Mouse (Mus musculus) forebrain, embryonic 13.5 days (tissue): Measurements from ENCODE around the gene Nufip1. TPM values are rescaled to one million over a fixed set of nuclear protein-coding genes. Genes with fewer than 3 reads are reported as not detected.

Experiments
- ATAC-seq: fragments of 200-750 bp; cut with Nextera tagmentation; 2 replicates; pipeline ENCODE4 v1.8.0; 2017
- H3K27ac ChIP-seq: fragments of 300-500 bp; sonication (generic); 2 replicates; pipeline ENCODE4 v1.5.1; 2015; ENCODE audit warnings: inconsistent platforms, mild to moderate bottlenecking, moderate library complexity
- H3K27me3 ChIP-seq: fragments of 300-500 bp; sonication (generic); 2 replicates; pipeline ENCODE4 v1.6.1; 2015; ENCODE audit warnings: mild to moderate bottlenecking, inconsistent platforms
- H3K36me3 ChIP-seq: fragments of 300-500 bp; sonication (generic); 2 replicates; pipeline ENCODE4 v1.6.1; 2015; ENCODE audit warnings: mild to moderate bottlenecking, inconsistent platforms; ENCODE audit not compliant: poor library complexity, severe bottlenecking
- H3K4me1 ChIP-seq: fragments of 300-500 bp; sonication (generic); 2 replicates; pipeline ENCODE4 v1.6.1; 2015; ENCODE audit warnings: inconsistent platforms
- H3K4me2 ChIP-seq: fragments of 300-500 bp; sonication (generic); 2 replicates; pipeline ENCODE4 v1.6.1; 2015; ENCODE audit warnings: inconsistent platforms, mild to moderate bottlenecking, moderate library complexity
- H3K4me3 ChIP-seq: fragments of 300-500 bp; sonication (generic); 2 replicates; pipeline ENCODE4 v1.5.1; 2015; ENCODE audit warnings: mild to moderate bottlenecking, inconsistent platforms
- H3K9ac ChIP-seq: fragments of 300-500 bp; sonication (generic); 2 replicates; pipeline ENCODE4 v1.6.1; 2015; ENCODE audit warnings: mild to moderate bottlenecking, inconsistent platforms
- H3K9me3 ChIP-seq: fragments of 300-500 bp; sonication (generic); replicated peaks from 2 replicates; pipeline ENCODE4 v1.6.1; 2016; ENCODE audit warnings: inconsistent platforms
- WGBS: fragments of 180-500 bp; shearing (Covaris S2); methylation state at CpG from one replicate; pipeline ENCODE4 v1.1.7; 2015; 5-methylcytosine and 5-hydroxymethylcytosine counted together
- polyA plus RNA-seq: library from polyadenylated mRNA; unstranded; fragments of >200 nt; fragmentation: Nextera tagmentation; extraction: Ambion mirVana; gene quantifications from 2 replicates; pipeline ENCODE4 v1.2.1, GENCODE M21; 2015

Gene Nufip1
- polyA plus RNA-seq, 1 experiment from 2014 or later = 16.1 TPM

GRCm38 (mm10) chr14:76097244-76097643 lies 13.4 kb upstream of the Nufip1 start:
- ATAC-seq = no peak
- H3K9me3 ChIP-seq = no peaks in the 10 kb centered on the region
- H3K4me3 ChIP-seq = no peak overlapping the region
- H3K4me1 ChIP-seq = no peaks in the 10 kb centered on the region
- H3K36me3 ChIP-seq = peaks cover 88% of the 10 kb centered on the region
- H3K27me3 ChIP-seq = no peaks in the 10 kb centered on the region
- H3K4me2 ChIP-seq = no peak overlapping the region
- no peak overlapping the region for H3K9ac ChIP-seq
- WGBS = 94% methylated on average over 7 of the region's 7 CpGs
- no peak overlapping the region for H3K27ac ChIP-seq

- H3K36me3 ChIP-seq = peaks cover 86% of the 10 kb centered on the region
- no peak overlapping the region for H3K27ac ChIP-seq
- no peaks in the 10 kb centered on the region for H3K4me1 ChIP-seq
- 91% methylated on average over 5 of the region's 5 CpGs for whole genome bisulfite sequencing
- no peak overlapping the region for H3K9ac ChIP-seq
- no peak overlapping the region for H3K4me2 ChIP-seq
- no peak overlapping the region for H3K4me3 ChIP-seq
- H3K9me3 ChIP-seq = no peaks in the 10 kb centered on the region
- H3K27me3 ChIP-seq = no peaks in the 10 kb centered on the region
- no peak for ATAC-seq
Measured at GRCm38 (mm10) chr14:76097815-76098214, 12.9 kb upstream of the Nufip1 start.

- WGBS = 94% methylated on average over 9 of the region's 9 CpGs
- Histone ChIP-seq H3K9me3 (no peaks in the 10 kb centered on the region), H3K27ac (no peak overlapping the region), H3K27me3 (no peaks in the 10 kb centered on the region), H3K9ac (no peak overlapping the region), H3K4me3 (no peak overlapping the region), H3K4me1 (no peaks in the 10 kb centered on the region), H3K4me2 (no peak overlapping the region), H3K36me3 (peaks cover 76% of the 10 kb centered on the region)
- no peak for ATAC-seq
Measured at GRCm38 (mm10) chr14:76099543-76099942, 11.1 kb upstream of the Nufip1 start.

- H3K9ac ChIP-seq = no peak overlapping the region
- peaks cover 12% of the 10 kb centered on the region for H3K4me1 ChIP-seq
- H3K4me3 ChIP-seq = no peak overlapping the region
- no peaks in the 10 kb centered on the region for H3K27me3 ChIP-seq
- 79% methylated on average over 5 of the region's 5 CpGs for WGBS
- H3K27ac ChIP-seq = no peak overlapping the region
- H3K4me2 ChIP-seq = no peak overlapping the region
- no peaks in the 10 kb centered on the region for H3K9me3 ChIP-seq
- peaks cover 58% of the 10 kb centered on the region for H3K36me3 ChIP-seq
- no peak for ATAC-seq
Measured at GRCm38 (mm10) chr14:76115744-76116143, 5.1 kb downstream of the Nufip1 start.

- no peak overlapping the region for H3K27ac ChIP-seq
- H3K4me1 ChIP-seq = no peaks in the 10 kb centered on the region
- H3K4me3 ChIP-seq = no peak overlapping the region
- no peaks in the 10 kb centered on the region for H3K27me3 ChIP-seq
- no peaks in the 10 kb centered on the region for H3K9me3 ChIP-seq
- 78% methylated on average over 4 of the region's 4 CpGs for whole genome bisulfite sequencing
- ATAC-seq = no peak
- peaks cover 79% of the 10 kb centered on the region for H3K36me3 ChIP-seq
- no peak overlapping the region for H3K9ac ChIP-seq
- no peak overlapping the region for H3K4me2 ChIP-seq
Measured at GRCm38 (mm10) chr14:76118963-76119362, 8.3 kb downstream of the Nufip1 start.

GRCm38 (mm10) chr14:76120472-76120871 lies 9.8 kb downstream of the Nufip1 start:
- H3K4me2 ChIP-seq = no peak overlapping the region
- no peak overlapping the region for H3K4me3 ChIP-seq
- no peaks in the 10 kb centered on the region for H3K4me1 ChIP-seq
- peaks cover 81% of the 10 kb centered on the region for H3K36me3 ChIP-seq
- no peaks in the 10 kb centered on the region for H3K9me3 ChIP-seq
- H3K9ac ChIP-seq = no peak overlapping the region
- no peaks in the 10 kb centered on the region for H3K27me3 ChIP-seq
- WGBS = 70% methylated on average over 4 of the region's 4 CpGs
- H3K27ac ChIP-seq = no peak overlapping the region
- ATAC-seq = no peak

GRCm38 (mm10) chr14:76121901-76122662 lies 11.4 kb downstream of the Nufip1 start:
- peak; percentile 63; the same call in 1 of the 2 replicates for ATAC-seq
- Histone ChIP-seq H3K36me3 (peaks cover 82% of the 10 kb centered on the region), H3K9ac (no peak overlapping the region), H3K27me3 (no peaks in the 10 kb centered on the region), H3K4me2 (no peak overlapping the region), H3K27ac (no peak overlapping the region), H3K4me3 (no peak overlapping the region), H3K9me3 (no peaks in the 10 kb centered on the region), H3K4me1 (no peaks in the 10 kb centered on the region)
- 64% methylated on average over 6 of the region's 6 CpGs for WGBS

- 94% methylated on average over 8 of the region's 8 CpGs for WGBS
- no peaks in the 10 kb centered on the region for H3K4me1 ChIP-seq
- H3K4me2 ChIP-seq = no peak overlapping the region
- H3K27me3 ChIP-seq = no peaks in the 10 kb centered on the region
- no peak for ATAC-seq
- no peak overlapping the region for H3K27ac ChIP-seq
- H3K9me3 ChIP-seq = no peaks in the 10 kb centered on the region
- H3K9ac ChIP-seq = no peak overlapping the region
- H3K4me3 ChIP-seq = no peak overlapping the region
- peaks cover 82% of the 10 kb centered on the region for H3K36me3 ChIP-seq
Measured at GRCm38 (mm10) chr14:76122663-76123058, 12.0 kb downstream of the Nufip1 start.

- no peaks in the 10 kb centered on the region for H3K4me1 ChIP-seq
- no peak overlapping the region for H3K27ac ChIP-seq
- no peak overlapping the region for H3K4me3 ChIP-seq
- ATAC-seq = no peak
- H3K4me2 ChIP-seq = no peak overlapping the region
- peaks cover 89% of the 10 kb centered on the region for H3K36me3 ChIP-seq
- H3K27me3 ChIP-seq = no peaks in the 10 kb centered on the region
- H3K9ac ChIP-seq = no peak overlapping the region
- WGBS = 82% methylated on average over 3 of the region's 3 CpGs
- H3K9me3 ChIP-seq = no peaks in the 10 kb centered on the region
Measured at GRCm38 (mm10) chr14:76127311-76127710, 16.6 kb downstream of the Nufip1 start.

GRCm38 (mm10) chr14:76128174-76128573 lies 17.5 kb downstream of the Nufip1 start:
- no peak for ATAC-seq
- Histone ChIP-seq H3K9ac (no peak overlapping the region), H3K9me3 (no peaks in the 10 kb centered on the region), H3K27ac (no peak overlapping the region), H3K36me3 (peaks cover 89% of the 10 kb centered on the region), H3K4me1 (no peaks in the 10 kb centered on the region), H3K4me3 (no peak overlapping the region), H3K4me2 (no peak overlapping the region), H3K27me3 (no peaks in the 10 kb centered on the region)
- 93% methylated on average over 4 of the region's 4 CpGs for WGBS

GRCm38 (mm10) chr14:76134975-76135374 lies 24.3 kb downstream of the Nufip1 start:
- Histone ChIP-seq H3K9ac (no peak overlapping the region), H3K27me3 (no peaks in the 10 kb centered on the region), H3K27ac (no peak overlapping the region), H3K4me1 (no peaks in the 10 kb centered on the region), H3K9me3 (no peaks in the 10 kb centered on the region), H3K36me3 (peaks cover 69% of the 10 kb centered on the region), H3K4me2 (no peak overlapping the region), H3K4me3 (no peak overlapping the region)
- no peak for ATAC-seq
- 94% methylated on average over 4 of the region's 4 CpGs for WGBS

GRCm38 (mm10) chr14:76145248-76145647 lies 34.6 kb downstream of the Nufip1 start:
- peaks cover 9% of the 10 kb centered on the region for H3K4me1 ChIP-seq
- WGBS = 91% methylated on average over 1 of the region's 1 CpGs
- no peak for ATAC-seq

GRCm38 (mm10) chr14:76145868-76146267 lies 35.2 kb downstream of the Nufip1 start:
- H3K9ac ChIP-seq = no peak overlapping the region
- H3K27ac ChIP-seq = no peak overlapping the region
- no peak overlapping the region for H3K4me2 ChIP-seq
- no peaks in the 10 kb centered on the region for H3K9me3 ChIP-seq
- H3K4me1 ChIP-seq = peaks cover 15% of the 10 kb centered on the region
- no peak overlapping the region for H3K4me3 ChIP-seq
- ATAC-seq = no peak
- H3K27me3 ChIP-seq = no peaks in the 10 kb centered on the region
- H3K36me3 ChIP-seq = no peaks in the 10 kb centered on the region
- WGBS = 63% methylated on average over 7 of the region's 7 CpGs

More at GRCm38 (mm10) chr14:76145248-76145647, 34.6 kb downstream of the Nufip1 start:
- no peak overlapping the region for H3K27ac ChIP-seq
- no peak overlapping the region for H3K4me2 ChIP-seq
- no peaks in the 10 kb centered on the region for H3K9me3 ChIP-seq
- H3K36me3 ChIP-seq = no peaks in the 10 kb centered on the region
- H3K9ac ChIP-seq = no peak overlapping the region
- H3K27me3 ChIP-seq = no peaks in the 10 kb centered on the region
- no peak overlapping the region for H3K4me3 ChIP-seq
